Mouse (Mus musculus): ENCODE data around the gene Gm38393.

DNA sequence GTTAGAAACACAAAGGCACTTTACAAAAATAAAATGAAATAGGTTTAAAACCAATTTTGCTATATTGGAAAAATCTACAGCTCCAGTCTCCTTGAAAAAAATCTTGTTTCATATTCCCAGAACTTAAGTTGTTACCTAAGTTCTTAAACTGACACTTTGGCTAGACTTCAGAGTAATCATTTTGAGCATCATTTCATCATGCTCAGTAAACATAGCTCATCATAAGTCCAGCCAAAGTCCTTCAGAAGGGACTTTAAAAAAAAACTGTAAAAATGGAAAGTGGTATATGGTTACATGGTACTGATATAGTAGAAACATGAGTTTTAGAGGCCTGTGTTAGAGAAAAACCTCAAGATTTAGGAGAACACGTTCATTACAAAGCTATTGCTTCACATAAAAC, 26.2 kb downstream of the Gm38393 start:
- TF ChIP-seq ZC3H11A (IDR thresholded peaks at IDR 0.05; ENCODE audit: borderline replicate concordance, low read depth, low read length), result no peak
- no peak for TF ChIP-seq MAFK (IDR thresholded peaks at IDR 0.05; ENCODE audit: insufficient read depth, low read depth, low read length)

Measured in ES-E14 (cell line).